Mouse (Mus musculus): ENCODE data around the gene Kcnk4. TPM values are rescaled to one million over a fixed set of nuclear protein-coding genes. Genes with fewer than 3 reads are reported as not detected.
A peak's percentile ranks its signal among the peaks of the same experiment; 100 is the strongest.

Kcnk4 gene
- polyA plus RNA-seq, 1 experiment from 2014 or later: 0.46 TPM

DNA sequence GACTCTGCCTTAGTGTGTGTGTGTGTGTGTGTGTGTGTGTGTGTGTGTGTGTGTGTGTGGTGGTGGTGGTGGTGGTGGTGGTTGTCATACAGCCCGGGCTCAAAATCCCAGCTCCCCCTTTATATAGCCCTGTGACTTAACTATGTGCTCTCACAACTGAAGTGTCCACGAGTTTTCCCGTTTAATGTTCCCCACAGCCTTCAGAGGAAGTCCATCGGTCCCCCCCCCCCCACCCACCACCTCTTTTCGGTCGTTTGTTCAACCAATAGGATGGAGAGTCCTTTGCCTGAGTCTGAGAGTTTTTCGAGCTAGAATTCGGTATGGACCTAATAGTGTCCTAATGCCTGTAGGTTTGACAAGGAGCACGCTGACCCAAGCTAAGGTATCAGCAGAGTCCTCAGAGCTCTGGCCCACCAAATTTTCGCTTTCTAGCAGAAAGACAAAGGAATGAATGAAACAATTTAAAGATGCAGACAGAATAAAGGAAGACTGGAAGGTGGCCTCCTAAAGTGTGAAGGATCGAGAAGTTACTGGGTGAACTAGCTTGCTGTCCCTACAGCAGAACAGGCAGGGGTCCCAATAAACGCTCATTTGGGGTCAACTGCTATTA, 39.4 kb upstream of the Kcnk4 start:
- Histone ChIP-seq H3K4me1 (replicated peaks; ENCODE audit: insufficient read depth, low read length) (peaks cover 32% of the 10 kb centered on the region), H3K9ac (ENCODE audit: low read depth, low read length) (peak overlapping the region; percentile 72; the same call in 1 of the 2 replicates), H3K27ac (peak overlapping the region; percentile 16; the same call in 1 of the 2 replicates), H3K36me3 (ENCODE audit: insufficient read depth, low read length) (0 out of 2 replicates have a peak, but pooled peaks cover 14% of the 10 kb centered on the region), H3K4me3 (replicated peaks; ENCODE audit: low read depth, low read length) (peak overlapping the region; percentile 69), H3K9me3 (replicated peaks; ENCODE audit: low read length) (no peaks in the 10 kb centered on the region), H3K4me2 (ENCODE audit: low read length) (peak overlapping the region; percentile 92), H3K27me3 (ENCODE audit: insufficient read depth, low read length) (no peaks in the 10 kb centered on the region)
- TF ChIP-seq CTCF (IDR thresholded peaks at IDR 0.05; ENCODE audit: low read depth): no peak
- ATAC-seq (replicated peaks; ENCODE audit: low FRiP score, low read depth) (no peak), DNase-seq (ENCODE audit: low spot score) (no peak)
- WGBS: 35% methylated on average over 12 of the region's 12 CpGs

DNA sequence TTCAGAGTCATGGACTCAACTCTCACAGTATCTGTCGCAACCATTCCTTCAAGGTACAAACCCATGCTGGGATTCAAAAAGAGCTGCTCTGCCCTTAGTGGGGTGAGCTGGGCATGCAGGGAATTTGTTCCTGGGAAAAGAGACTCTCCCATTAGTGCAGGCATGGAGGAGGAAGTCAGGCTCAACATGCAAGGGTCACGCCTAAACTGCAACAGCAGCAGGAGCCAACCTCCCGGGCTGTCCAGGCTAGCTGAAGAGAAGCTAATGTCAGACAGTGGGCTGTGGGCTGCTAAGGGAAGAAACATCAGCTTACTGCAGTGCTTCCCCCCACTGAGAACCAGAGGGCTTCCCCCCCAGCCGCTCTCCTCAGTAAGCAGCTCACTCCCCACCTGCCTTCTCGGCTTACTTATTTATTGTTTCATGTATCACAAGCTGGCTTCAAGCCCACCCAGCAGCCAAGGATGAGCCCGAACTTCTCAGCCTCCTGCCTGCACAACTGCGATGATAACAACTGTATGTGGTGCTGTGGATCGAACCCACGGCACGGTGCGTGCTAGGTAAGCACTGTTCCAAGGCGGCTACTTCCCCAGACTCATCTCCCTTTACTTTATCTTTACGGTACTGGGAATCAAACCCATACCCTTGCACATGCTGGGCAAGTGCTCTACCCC, 38.1 kb upstream of the Kcnk4 start:
- no peak overlapping the region for H3K9ac ChIP-seq (ENCODE audit: low read depth, low read length)
- no peaks in the 10 kb centered on the region for H3K27me3 ChIP-seq (ENCODE audit: insufficient read depth, low read length)
- 0 out of 2 replicates have a peak, but pooled peaks cover 2% of the 10 kb centered on the region for H3K36me3 ChIP-seq (ENCODE audit: insufficient read depth, low read length)
- H3K27ac ChIP-seq: no peak overlapping the region
- H3K4me2 ChIP-seq (ENCODE audit: low read length): no peak overlapping the region
- DNase-seq (ENCODE audit: low spot score) (no peak), ATAC-seq (replicated peaks; ENCODE audit: low FRiP score, low read depth) (no peak)
- no peak for TF ChIP-seq CTCF (IDR thresholded peaks at IDR 0.05; ENCODE audit: low read depth)
- no peak overlapping the region for H3K4me3 ChIP-seq (replicated peaks; ENCODE audit: low read depth, low read length)
- H3K4me1 ChIP-seq (replicated peaks; ENCODE audit: insufficient read depth, low read length): peaks cover 36% of the 10 kb centered on the region
- H3K9me3 ChIP-seq (replicated peaks; ENCODE audit: low read length): no peaks in the 10 kb centered on the region
- WGBS: 72% methylated on average over 13 of the region's 13 CpGs

DNA sequence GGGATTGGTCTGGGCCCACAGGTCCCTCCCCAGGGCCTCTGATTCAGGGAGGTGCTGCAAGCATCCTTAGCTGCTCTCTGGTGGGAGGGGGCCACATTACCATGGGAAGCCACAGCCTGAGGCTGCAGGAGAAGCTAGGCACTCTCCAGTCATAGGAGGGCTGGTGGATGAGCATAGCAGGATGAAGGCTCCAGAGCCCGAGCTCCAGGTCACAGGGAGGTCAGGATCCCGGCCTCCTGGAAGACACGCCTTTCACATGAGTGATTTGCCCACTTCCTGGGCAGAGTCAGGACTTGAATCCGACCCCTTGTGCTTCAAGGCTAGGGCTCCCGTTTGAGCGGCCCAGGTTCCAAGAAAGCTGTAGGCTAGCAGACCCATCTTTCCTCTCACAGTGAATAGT, 37.3 kb upstream of the Kcnk4 start:
- H3K27ac ChIP-seq: no peak overlapping the region
- no peaks in the 10 kb centered on the region for H3K36me3 ChIP-seq (ENCODE audit: insufficient read depth, low read length)
- no peaks in the 10 kb centered on the region for H3K27me3 ChIP-seq (ENCODE audit: insufficient read depth, low read length)
- DNase-seq (ENCODE audit: low spot score) (no peak), ATAC-seq (replicated peaks; ENCODE audit: low FRiP score, low read depth) (no peak)
- no peak overlapping the region; the same call in 1 of the 2 replicates for H3K9ac ChIP-seq (ENCODE audit: low read depth, low read length)
- H3K4me2 ChIP-seq (ENCODE audit: low read length): no peak overlapping the region
- no peak overlapping the region for H3K4me3 ChIP-seq (replicated peaks; ENCODE audit: low read depth, low read length)
- peaks cover 35% of the 10 kb centered on the region for H3K4me1 ChIP-seq (replicated peaks; ENCODE audit: insufficient read depth, low read length)
- no peaks in the 10 kb centered on the region for H3K9me3 ChIP-seq (replicated peaks; ENCODE audit: low read length)
- 23% methylated on average over 6 of the region's 6 CpGs for WGBS
- no peak for TF ChIP-seq CTCF (IDR thresholded peaks at IDR 0.05; ENCODE audit: low read depth)

DNA sequence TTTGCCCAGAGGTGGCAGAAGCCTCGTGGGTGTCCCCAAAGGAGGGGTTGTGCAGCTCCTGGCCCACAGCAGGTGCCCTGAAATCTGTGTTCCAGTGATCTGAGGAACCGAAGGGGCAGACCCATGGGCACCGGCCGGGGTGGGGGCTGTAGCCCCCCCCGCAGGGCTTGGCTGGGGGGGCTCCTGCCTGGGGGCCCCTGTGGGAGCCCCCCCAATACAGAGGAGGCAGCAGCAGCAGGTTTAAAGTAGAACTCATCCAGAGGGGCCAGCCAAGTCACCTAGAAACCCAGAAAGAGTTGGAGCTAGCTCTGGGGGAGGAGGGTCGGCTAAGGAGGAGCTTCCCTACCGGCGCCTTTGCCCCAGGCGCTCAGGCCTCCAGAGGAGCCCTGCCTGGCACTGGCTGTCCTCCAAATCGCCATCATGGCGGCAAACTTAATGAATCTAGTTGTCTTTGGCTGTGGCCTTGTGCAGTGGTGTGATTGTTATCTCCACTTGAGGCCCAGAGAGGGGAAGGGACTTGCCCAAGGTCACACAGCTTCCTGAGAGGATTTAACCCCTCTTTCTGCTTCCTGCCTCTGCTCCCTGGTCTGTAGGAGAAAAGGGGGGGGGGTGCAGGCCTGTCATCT, 36.3 kb upstream of the Kcnk4 start:
- Histone ChIP-seq H3K4me3 (replicated peaks; ENCODE audit: low read depth, low read length) (no peak overlapping the region), H3K4me1 (replicated peaks; ENCODE audit: insufficient read depth, low read length) (peaks cover 26% of the 10 kb centered on the region), H3K4me2 (ENCODE audit: low read length) (peak overlapping the region; percentile 67), H3K36me3 (ENCODE audit: insufficient read depth, low read length) (0 out of 2 replicates have a peak, but pooled peaks cover 9% of the 10 kb centered on the region), H3K27me3 (ENCODE audit: insufficient read depth, low read length) (no peaks in the 10 kb centered on the region), H3K27ac (0 out of 2 replicates have a peak overlapping the region, but pooled peaks have one; percentile 20), H3K9me3 (replicated peaks; ENCODE audit: low read length) (no peaks in the 10 kb centered on the region), H3K9ac (ENCODE audit: low read depth, low read length) (no peak overlapping the region)
- no peak for ATAC-seq (replicated peaks; ENCODE audit: low FRiP score, low read depth)
- WGBS: 25% methylated on average over 11 of the region's 11 CpGs
- no peak for DNase-seq (ENCODE audit: low spot score)
- TF ChIP-seq CTCF (IDR thresholded peaks at IDR 0.05; ENCODE audit: low read depth): no peak

DNA sequence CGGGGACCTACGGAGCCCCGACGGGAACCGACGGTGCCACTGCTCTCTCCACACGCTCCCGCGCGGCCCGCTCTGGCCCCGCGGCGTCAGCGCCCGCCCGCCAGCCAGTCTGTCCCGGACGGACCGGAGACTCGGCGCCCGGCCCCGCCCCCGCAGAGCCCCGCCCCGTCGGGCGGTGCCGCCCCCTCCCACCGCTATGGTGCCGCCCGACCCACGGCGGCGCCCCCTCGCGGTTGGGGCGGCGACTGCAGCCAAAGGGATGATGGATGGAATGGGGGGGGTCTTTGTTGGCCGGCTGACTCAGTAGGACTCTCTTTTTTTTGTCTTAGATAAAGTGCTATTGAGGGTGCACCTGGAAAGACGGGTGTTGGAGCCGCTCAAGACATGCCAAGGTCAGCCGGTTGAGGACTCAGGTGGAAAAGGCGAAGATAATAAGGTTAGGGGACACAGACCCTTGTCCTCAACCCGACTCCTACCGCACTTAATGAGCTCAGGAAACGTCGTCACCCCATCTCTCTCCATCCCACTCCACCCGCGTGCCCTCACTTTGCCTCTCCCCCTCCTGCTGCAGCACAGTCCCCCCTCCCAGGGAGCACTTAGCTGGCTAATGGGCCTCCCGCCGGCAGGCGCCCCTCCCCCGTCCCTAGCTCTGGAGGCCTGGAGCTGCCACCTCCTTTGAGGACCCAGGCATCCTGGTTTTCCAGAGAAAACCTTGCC, 35.5 kb upstream of the Kcnk4 start:
- Histone ChIP-seq H3K4me3 (replicated peaks; ENCODE audit: low read depth, low read length) (peak overlapping the region; percentile 58), H3K4me1 (replicated peaks; ENCODE audit: insufficient read depth, low read length) (peaks cover 26% of the 10 kb centered on the region), H3K27me3 (ENCODE audit: insufficient read depth, low read length) (no peaks in the 10 kb centered on the region), H3K4me2 (ENCODE audit: low read length) (peak overlapping the region; percentile 67), H3K36me3 (ENCODE audit: insufficient read depth, low read length) (peaks cover 16% of the 10 kb centered on the region), H3K9me3 (replicated peaks; ENCODE audit: low read length) (no peaks in the 10 kb centered on the region), H3K9ac (ENCODE audit: low read depth, low read length) (peak overlapping the region; percentile 79), H3K27ac (peak overlapping the region; percentile 65; the same call in 1 of the 2 replicates)
- TF ChIP-seq CTCF (IDR thresholded peaks at IDR 0.05; ENCODE audit: low read depth): peak; percentile 72
- DNase-seq (ENCODE audit: low spot score) (peak; percentile 64), ATAC-seq (replicated peaks; ENCODE audit: low FRiP score, low read depth) (peak; percentile 51)
- 1% methylated on average over 52 of the region's 55 CpGs for WGBS

DNA sequence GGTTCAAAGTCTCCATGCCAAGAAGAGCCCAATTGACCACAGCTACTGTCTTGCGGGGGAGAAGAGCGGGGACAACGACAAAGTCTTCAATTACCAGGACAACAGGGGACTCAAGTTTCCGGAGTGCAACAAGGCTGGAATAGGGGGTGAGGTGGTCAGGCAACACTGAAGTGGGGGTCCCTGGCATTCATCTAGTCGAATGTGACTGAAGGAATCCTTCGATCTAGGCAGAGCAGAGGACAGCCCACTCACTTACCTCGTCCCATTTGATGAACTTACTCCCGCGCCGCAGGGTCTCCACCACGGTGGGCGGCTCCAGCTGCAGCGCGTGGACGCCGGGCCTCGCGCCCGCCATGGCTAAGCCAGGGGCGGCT, 35.0 kb upstream of the Kcnk4 start:
- Histone ChIP-seq H3K9me3 (replicated peaks; ENCODE audit: low read length) (no peaks in the 10 kb centered on the region), H3K9ac (ENCODE audit: low read depth, low read length) (peak overlapping the region; percentile 79), H3K4me2 (ENCODE audit: low read length) (peak overlapping the region; percentile 67), H3K27me3 (ENCODE audit: insufficient read depth, low read length) (no peaks in the 10 kb centered on the region), H3K4me1 (replicated peaks; ENCODE audit: insufficient read depth, low read length) (peaks cover 26% of the 10 kb centered on the region), H3K36me3 (ENCODE audit: insufficient read depth, low read length) (peaks cover 22% of the 10 kb centered on the region), H3K27ac (peak overlapping the region; percentile 65; the same call in 1 of the 2 replicates), H3K4me3 (replicated peaks; ENCODE audit: low read depth, low read length) (peak overlapping the region; percentile 58)
- WGBS: 0% methylated on average over 13 of the region's 20 CpGs
- ATAC-seq (replicated peaks; ENCODE audit: low FRiP score, low read depth) (no peak), DNase-seq (ENCODE audit: low spot score) (peak; percentile 58)
- no peak for TF ChIP-seq CTCF (IDR thresholded peaks at IDR 0.05; ENCODE audit: low read depth)
